Mouse (Mus musculus): ENCODE measurements around the gene Arhgdia.

Gene Arhgdia

GRCm38 (mm10) chr11:120549986-120550809 lies 31.2 kb downstream of the Arhgdia start:
- no peak for DNase-seq (ENCODE audit: low spot score)

DNA sequence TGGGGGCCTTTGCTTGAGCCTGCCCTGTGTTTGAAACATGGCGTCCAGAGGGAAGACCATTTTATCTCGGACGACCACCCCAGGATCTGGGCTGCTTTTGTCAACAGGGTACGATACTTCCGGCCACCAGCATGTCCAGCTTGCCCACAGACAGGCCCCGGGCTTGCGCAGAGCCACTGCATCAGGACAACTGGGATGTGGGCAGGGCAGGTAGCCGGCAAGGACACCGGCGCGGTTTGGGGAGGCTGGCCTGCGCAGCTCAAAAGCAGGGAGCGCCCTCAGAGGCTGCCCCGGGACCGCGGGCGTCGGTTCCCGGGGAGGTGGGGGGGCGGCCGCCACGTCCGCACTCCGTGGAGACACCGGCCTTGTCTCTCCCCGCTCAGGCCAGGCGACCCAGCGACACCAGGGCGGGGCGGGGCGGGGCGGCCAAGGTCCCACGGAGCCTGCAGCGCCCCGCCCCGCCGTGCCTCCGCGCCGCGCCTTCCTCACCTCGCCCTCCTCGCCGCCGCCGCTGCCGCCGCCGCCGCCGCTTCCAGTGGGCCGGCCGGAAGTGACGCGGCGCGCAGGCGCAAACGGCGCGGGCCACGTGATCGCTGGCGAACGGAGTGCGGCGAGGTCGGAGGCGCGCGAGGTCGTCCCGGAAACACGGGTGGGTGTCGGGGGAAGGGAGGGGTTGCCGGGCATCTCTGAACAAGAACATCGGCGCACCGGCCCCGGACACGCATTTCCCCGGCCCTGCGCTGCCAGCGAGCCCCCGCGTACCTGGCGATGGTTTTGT lies 32.1 kb downstream of the Arhgdia start, which contains the start of gene Mcrip1:
Mcrip1 (minus strand) TSS at position 560 of the 778 bp plus-strand sequence.
- DNase-seq (ENCODE audit: low spot score) = peak; percentile 93

- DNase-seq (ENCODE audit: low spot score) = no peak
These were observed 32.6 kb downstream of the Arhgdia start for GRCm38 (mm10) chr11:120548786-120549167.

GRCm38 (mm10) chr11:120548214-120548613 lies 33.2 kb downstream of the Arhgdia start:
- no peak for DNase-seq (ENCODE audit: low spot score)

DNA sequence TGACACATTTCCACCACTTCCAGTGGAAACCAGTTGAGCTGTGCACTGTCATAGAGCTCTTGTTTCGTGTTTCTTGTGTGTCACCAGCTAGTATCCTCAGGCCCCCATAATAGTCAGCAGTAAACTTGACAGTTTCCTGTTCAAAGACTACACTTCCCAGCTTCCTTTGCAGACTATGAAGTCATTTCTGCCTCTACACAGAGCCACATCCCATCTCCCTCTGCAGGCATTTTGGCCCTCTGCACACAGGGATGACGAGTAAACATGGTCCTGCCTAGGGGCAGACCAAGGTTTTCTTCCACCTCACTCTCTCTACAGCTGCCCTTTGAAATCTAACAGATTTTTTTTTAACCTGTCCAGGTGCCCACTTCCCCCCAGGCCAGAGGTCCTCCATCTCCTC lies 34.0 kb downstream of the Arhgdia start:
- DNase-seq (ENCODE audit: low spot score) = no peak

- DNase-seq (ENCODE audit: low spot score) = no peak
These were observed 35.5 kb downstream of the Arhgdia start for GRCm38 (mm10) chr11:120545964-120546363.

DNA sequence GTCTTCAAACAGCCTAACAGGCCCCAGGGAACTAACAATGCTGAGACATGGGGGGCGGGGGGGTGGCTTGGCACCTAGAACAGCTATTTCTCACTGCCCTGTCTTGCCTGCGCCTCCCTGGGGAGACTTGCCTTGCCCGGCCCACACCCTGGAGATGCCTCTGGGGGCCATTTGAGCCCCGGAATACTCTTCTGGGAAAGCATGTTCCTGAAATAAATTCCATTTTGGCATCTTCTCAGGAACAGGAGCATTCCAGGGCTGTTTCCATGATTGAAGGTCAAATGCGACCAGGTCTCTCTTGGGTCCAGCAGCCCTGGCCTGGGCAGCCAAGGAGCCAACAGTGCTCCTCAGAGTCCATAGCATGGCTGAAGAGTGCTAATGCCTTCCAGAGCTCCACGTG lies 39.0 kb downstream of the Arhgdia start:
- DNase-seq (ENCODE audit: low spot score) = no peak

- peak; percentile 45 for DNase-seq (ENCODE audit: low spot score)
These were observed 39.5 kb downstream of the Arhgdia start for GRCm38 (mm10) chr11:120541907-120542306.

GRCm38 (mm10) chr11:120539285-120540014 lies 42.0 kb downstream of the Arhgdia start:
- DNase-seq (ENCODE audit: low spot score) = peak; percentile 66

- DNase-seq (ENCODE audit: low spot score) = no peak
These were observed 42.5 kb downstream of the Arhgdia start for GRCm38 (mm10) chr11:120538955-120539284.

DNA sequence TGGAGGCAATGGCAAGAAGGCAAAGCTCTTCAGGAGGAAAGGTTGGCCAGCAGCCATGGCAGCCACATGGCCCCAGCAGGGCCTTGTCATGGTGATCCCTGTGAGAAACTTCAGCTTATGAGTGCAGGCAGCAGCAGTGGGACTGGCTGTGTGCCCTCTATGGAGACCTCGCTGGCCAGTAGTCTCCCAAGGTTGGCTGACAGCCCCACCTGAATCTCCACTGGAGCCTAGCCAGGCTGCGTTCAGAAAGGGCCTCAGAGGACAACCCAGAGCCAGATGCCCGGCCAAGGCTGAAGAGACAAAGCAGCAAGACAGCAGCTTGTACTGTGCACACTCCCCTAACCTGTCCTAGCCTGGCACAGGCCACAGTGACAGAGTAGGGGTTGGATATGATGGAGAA lies 42.9 kb downstream of the Arhgdia start:
- DNase-seq (ENCODE audit: low spot score) = no peak

DNA sequence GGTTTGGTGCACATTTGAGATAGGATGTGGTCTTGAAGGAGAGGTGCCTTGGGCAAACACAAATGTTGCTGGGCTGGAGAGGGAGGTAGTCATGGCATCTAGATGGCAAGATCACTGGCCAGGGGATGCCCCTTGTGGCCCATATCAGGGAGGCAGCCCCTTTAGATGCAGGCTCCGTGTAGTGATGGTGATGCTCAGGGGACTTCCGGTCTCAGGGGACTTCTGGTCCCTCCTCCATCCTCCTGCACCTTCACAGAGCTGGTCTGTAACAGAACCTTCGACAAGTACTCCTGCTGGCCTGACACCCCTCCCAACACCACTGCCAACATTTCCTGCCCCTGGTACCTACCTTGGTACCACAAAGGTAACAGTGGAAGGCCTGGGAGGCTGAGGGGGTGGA lies 45.6 kb downstream of the Arhgdia start:
- DNase-seq (ENCODE audit: low spot score) = no peak

GRCm38 (mm10) chr11:120535145-120535544 lies 46.3 kb downstream of the Arhgdia start:
- no peak for DNase-seq (ENCODE audit: low spot score)

DNA sequence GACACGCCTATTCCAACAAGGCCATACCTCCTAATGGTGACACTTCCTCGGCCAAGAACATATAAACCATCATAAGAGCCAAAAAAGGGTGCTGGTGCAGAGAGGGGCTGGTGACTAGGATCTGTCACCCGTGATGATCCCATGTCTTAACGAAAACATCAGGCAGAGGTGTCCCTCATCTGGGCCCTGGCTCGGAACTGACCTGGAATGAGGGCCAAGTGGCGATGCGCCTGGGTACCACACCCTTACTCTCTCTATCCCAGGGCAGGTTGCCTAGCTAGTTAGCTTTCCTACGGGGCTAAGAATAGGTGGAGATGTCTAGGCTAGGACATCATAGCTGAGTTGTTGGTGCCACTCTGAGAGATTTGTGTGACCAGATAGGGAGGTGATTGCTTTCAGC lies 47.3 kb downstream of the Arhgdia start:
- DNase-seq (ENCODE audit: low spot score) = no peak

- no peak for DNase-seq (ENCODE audit: low spot score)
These were observed 49.8 kb downstream of the Arhgdia start for GRCm38 (mm10) chr11:120531646-120532045.

DNA sequence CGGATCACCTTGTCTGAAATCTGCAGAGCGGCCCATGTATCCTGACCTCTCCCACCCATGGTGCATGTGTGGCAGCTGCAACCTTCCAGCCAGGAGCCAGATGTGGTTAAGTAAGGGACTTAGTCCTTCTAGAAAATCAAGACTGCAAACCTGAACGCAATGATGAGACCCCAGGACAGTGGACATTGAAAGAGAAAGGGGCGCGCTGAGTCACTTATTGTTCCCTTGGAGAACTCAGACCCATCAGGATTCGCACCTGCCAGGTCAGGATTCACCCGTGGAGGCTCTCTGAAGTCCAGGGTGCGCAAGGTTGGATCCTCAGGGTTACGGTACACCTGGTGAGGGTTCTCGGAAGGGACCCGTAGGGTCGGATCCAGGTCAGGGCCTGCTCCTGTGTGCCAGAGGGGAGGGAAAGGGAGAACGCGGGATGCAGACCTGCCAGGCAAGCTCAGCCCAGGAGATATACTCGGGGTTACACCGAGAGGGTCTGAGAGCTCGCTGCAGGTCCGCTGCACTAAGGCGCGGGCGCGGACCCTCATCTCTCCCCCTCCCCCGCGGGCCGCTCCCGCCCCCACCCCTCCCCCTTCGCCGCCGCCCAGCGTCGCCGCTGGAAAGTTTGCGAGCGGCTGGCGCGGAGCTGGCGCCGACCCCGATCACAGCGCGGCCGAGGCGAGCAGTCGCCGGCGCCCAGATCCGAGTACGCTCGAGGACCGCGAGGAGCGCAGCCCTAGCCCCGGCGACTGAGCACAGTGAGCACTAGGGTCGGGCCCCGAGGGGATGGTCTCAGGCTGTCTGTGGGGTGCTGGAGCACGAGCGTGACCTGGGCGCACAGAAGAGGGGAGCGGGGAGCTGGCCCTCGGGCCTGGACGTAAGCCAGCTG lies 51.1 kb downstream of the Arhgdia start, which contains the start of gene Gcgr:
Gcgr (plus strand) TSS at position 615 of the 880 bp plus-strand sequence.
- peak; percentile 50 for DNase-seq (ENCODE audit: low spot score)

- no peak for DNase-seq (ENCODE audit: low spot score)
These were observed 52.5 kb downstream of the Arhgdia start for GRCm38 (mm10) chr11:120528903-120529302.
